Comparison of ENCODE assay signal across 8 mouse cellular contexts in the genomic region with DNA sequence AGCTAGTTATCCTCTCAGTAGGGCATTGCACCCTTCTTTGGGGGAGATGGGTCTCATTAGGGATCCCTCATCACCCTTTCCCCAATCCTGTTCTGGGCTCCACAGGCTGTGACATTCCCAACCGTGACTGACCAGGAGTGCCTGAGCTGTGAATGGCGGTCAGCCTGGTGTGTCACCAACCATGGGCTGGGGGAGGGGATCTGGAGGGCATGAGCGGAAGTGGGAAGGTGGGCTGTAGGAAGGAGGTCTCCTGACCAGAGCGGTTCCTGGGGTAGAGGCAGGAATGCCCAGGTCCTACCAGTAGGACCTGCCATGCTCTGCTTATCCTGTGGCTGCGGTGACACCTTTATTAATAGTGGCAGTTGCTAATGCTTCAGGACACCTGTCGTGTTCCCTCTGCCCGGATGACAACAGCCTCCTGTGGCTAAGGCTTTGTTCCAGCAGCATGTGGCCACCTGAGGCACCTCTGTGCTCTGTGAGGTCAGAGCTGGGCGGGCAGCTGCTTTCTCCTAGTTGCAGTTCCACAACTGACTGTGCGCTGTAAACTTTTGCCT. TPM values are rescaled to one million over a fixed set of nuclear protein-coding genes. Genes with fewer than 3 reads are reported as not detected.
DNase-seq lines count a peak whose midpoint lies in the region; ATAC-seq and TF ChIP-seq lines count a peak whose summit lies in the region.

No protein-coding gene starts in this region.

- H3K4me2 ChIP-seq in embryonic facial prominence, embryonic 15.5 days (replicated peaks): peak overlapping the region; percentile 83
- peak overlapping the region; percentile 91 for H3K4me2 ChIP-seq in intestine, embryonic 15.5 days (replicated peaks)
- peak overlapping the region; percentile 75 for H3K4me2 ChIP-seq in neural tube, embryonic 12.5 days (replicated peaks)

- TF ChIP-seq CTCF in lung, adult 2 months (IDR thresholded peaks at IDR 0.05; ENCODE audit: insufficient read depth, low read length): no peak

- H3K27me3 ChIP-seq in embryonic facial prominence, embryonic 15.5 days: no peaks in the 10 kb centered on the region
- H3K27me3 ChIP-seq in intestine, embryonic 15.5 days (replicated peaks): no peaks in the 10 kb centered on the region
- no peaks in the 10 kb centered on the region for H3K27me3 ChIP-seq in neural tube, embryonic 12.5 days (replicated peaks)

- no peaks in the 10 kb centered on the region for H3K9me3 ChIP-seq in embryonic facial prominence, embryonic 15.5 days (replicated peaks)
- no peaks in the 10 kb centered on the region for H3K9me3 ChIP-seq in intestine, embryonic 15.5 days
- H3K9me3 ChIP-seq in neural tube, embryonic 12.5 days: no peaks in the 10 kb centered on the region

- H3K27ac ChIP-seq in embryonic facial prominence, embryonic 15.5 days (replicated peaks): peak overlapping the region; percentile 65
- H3K27ac ChIP-seq in intestine, embryonic 15.5 days: peak overlapping the region; percentile 59; the same call in 1 of the 2 replicates
- H3K27ac ChIP-seq in neural tube, embryonic 12.5 days: no peak overlapping the region

- TF ChIP-seq POLR2A in lung, adult 2 months (IDR thresholded peaks at IDR 0.05; ENCODE audit: borderline replicate concordance, extremely low read depth, low read depth, low read length): no peak

- H3K9ac ChIP-seq in embryonic facial prominence, embryonic 15.5 days: no peak overlapping the region
- peak overlapping the region; percentile 40; the same call in 1 of the 2 replicates for H3K9ac ChIP-seq in intestine, embryonic 15.5 days
- 0 out of 2 replicates have a peak overlapping the region, but pooled peaks have one; percentile 38 for H3K9ac ChIP-seq in neural tube, embryonic 12.5 days

- H3K36me3 ChIP-seq in embryonic facial prominence, embryonic 15.5 days: no peaks in the 10 kb centered on the region
- H3K36me3 ChIP-seq in intestine, embryonic 15.5 days: no peaks in the 10 kb centered on the region
- peaks cover 3% of the 10 kb centered on the region; the same call in 1 of the 2 replicates for H3K36me3 ChIP-seq in neural tube, embryonic 12.5 days

- WGBS in lung, adult 2 months: 44% methylated on average over 9 of the region's 9 CpGs
- 47% methylated on average over 9 of the region's 9 CpGs for WGBS in embryonic facial prominence, embryonic 15.5 days
- 39% methylated on average over 9 of the region's 9 CpGs for WGBS in intestine, embryonic 15.5 days
- 26% methylated on average over 9 of the region's 9 CpGs for WGBS in neural tube, embryonic 12.5 days

- DNase-seq in lung, adult 2 months: no peak
- no peak for DNase-seq in lung, postnatal 25 days (ENCODE audit: low spot score)
- DNase-seq in frontal cortex, postnatal 14 days (ENCODE audit: low spot score in 2 of 2): no peak
- no peak for DNase-seq in left cerebral cortex, postnatal 36 days (ENCODE audit: low spot score in 2 of 2)
- no peak for DNase-seq in embryo, embryonic 10 days (ENCODE audit: low spot score)

- 0 out of 2 replicates have a peak, but pooled peaks cover 3% of the 10 kb centered on the region for H3K4me1 ChIP-seq in lung, adult 2 months (ENCODE audit: control insufficient read depth, insufficient read depth, low read length)
- peaks cover 78% of the 10 kb centered on the region for H3K4me1 ChIP-seq in embryonic facial prominence, embryonic 15.5 days
- H3K4me1 ChIP-seq in intestine, embryonic 15.5 days (replicated peaks): peaks cover 65% of the 10 kb centered on the region
- H3K4me1 ChIP-seq in neural tube, embryonic 12.5 days: peaks cover 67% of the 10 kb centered on the region

- ATAC-seq in embryonic facial prominence, embryonic 15.5 days (ENCODE audit: insufficient number of reproducible peaks, low FRiP score, low TSS enrichment, low read depth): no peak
- ATAC-seq in intestine, embryonic 15.5 days: no peak; the same call in none of the 2 replicates
- no peak for ATAC-seq in neural tube, embryonic 12.5 days (ENCODE audit: low FRiP score, low read depth)

- peak overlapping the region; percentile 71 for H3K4me3 ChIP-seq in lung, adult 2 months (replicated peaks; ENCODE audit: extremely low read depth, low read depth, low read length)
- H3K4me3 ChIP-seq in embryonic facial prominence, embryonic 15.5 days (replicated peaks): peak overlapping the region; percentile 45
- peak overlapping the region; percentile 46 for H3K4me3 ChIP-seq in intestine, embryonic 15.5 days (replicated peaks)
- H3K4me3 ChIP-seq in neural tube, embryonic 12.5 days: peak overlapping the region; percentile 41

- intact Hi-C loops in left cerebral cortex, postnatal 36 days (cut with DNase I): no loop called here

RNA-seq across cellular contexts. Expression of a gene that starts 13.8 kb away (rescaled TPM):
- 2.2 and 2.5 TPM in 2 replicates for polyA plus RNA-seq in lung, adult 2 months (2012; rRNA removed)
- 39.5 and 40.3 TPM in 2 replicates for polyA plus RNA-seq in embryonic facial prominence, embryonic 15.5 days (2015; fragmentation: Nextera tagmentation; extraction: Ambion mirVana)
- 23.9 and 25.0 TPM in 2 replicates for polyA plus RNA-seq in intestine, embryonic 15.5 days (2015; fragmentation: Nextera tagmentation; extraction: Ambion mirVana)
- polyA plus RNA-seq in neural tube, embryonic 12.5 days (2016; fragmentation: Nextera tagmentation; extraction: Ambion mirVana): 106 and 108 TPM in 2 replicates
- total RNA-seq in left cerebral cortex, postnatal 36 days (2021): 100 to 1,000 TPM; 210 to 221 TPM

RNA-seq across cellular contexts. Expression of a gene that starts 54.8 kb away (rescaled TPM):
- polyA plus RNA-seq in lung, adult 2 months (2012; rRNA removed): 10.8 and 16.8 TPM in 2 replicates
- 0.47 and 0.53 TPM in 2 replicates for polyA plus RNA-seq in embryonic facial prominence, embryonic 15.5 days (2015; fragmentation: Nextera tagmentation; extraction: Ambion mirVana)
- 3.3 and 4.2 TPM in 2 replicates for polyA plus RNA-seq in intestine, embryonic 15.5 days (2015; fragmentation: Nextera tagmentation; extraction: Ambion mirVana)
- polyA plus RNA-seq in neural tube, embryonic 12.5 days (2016; fragmentation: Nextera tagmentation; extraction: Ambion mirVana): 0.15 TPM in 2 replicates
- under 1 TPM; 0.54 TPM for total RNA-seq in left cerebral cortex, postnatal 36 days (2021)
